Mouse (Mus musculus) B cell, adult 2 months (primary cell): Measurements from ENCODE around the gene Zfand3.

ENCODE experiments used
- DNase-seq, 2 experiments: peaks; one replicate each; pipeline ENCODE4 v3.0.0; 2022

The Zfand3 gene

DNA sequence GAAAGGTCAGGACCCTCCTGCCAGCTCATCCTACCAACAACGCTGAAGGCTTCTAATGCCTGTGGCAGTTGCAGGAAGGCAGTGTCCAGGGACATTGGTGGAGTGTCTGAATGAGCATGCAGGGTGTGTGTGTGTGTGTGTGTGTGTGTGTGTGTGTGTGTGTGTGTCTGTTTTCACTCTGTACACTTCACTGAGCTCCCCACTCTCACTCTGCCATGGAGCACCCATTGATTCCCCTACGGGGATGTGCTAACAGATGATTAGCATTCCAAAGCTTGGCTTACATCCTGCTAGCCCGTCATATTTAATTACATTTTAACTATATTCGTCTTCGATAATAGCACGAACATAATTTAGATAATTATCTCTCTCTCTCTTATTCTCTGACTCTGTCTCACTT lies 232.1 kb downstream of the Zfand3 start:
- DNase-seq = no peak

GRCm38 (mm10) chr17:30237600-30237999 lies 233.1 kb downstream of the Zfand3 start:
- DNase-seq = no peak

DNA sequence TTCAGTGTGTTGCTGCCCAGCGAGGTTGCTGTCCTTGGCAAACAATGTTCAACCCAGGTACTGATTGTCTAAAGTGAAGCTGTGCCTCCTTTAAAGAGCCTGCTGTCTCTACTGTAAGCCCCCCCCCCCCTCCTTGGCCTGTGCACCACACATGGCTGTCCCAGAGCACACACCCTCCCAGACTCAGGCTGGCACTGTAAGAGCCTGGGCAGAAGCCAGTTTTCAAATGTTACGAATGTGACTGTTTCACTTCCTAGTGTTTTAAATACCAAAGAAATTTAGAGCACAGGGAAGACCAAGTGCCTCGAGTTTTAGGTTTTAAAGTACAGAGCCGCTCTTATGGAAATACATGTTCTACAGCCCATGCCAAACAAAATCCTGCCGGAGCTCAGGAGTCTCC lies 234.9 kb downstream of the Zfand3 start:
- no peak for DNase-seq

DNA sequence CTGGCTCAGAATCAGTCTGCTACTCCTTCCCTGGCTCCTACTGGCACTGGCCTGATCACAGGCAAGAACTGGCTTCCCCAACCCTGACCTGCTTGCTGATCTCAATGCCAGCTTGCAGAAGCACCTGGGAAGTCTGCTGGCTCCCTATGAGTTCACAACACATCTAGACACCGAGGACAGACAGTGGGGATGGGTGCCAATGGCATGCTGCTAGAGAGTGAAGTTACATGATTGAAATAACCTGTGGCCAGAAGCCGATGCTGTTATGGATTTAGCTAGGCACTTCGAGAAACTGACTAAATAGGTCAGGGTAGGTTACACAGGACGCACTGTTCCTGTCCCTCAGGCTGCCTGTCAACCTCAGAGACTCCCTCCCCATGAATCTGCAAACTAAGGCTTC lies 236.1 kb downstream of the Zfand3 start:
- DNase-seq = no peak

GRCm38 (mm10) chr17:30241061-30241460 lies 236.5 kb downstream of the Zfand3 start:
- no peak for DNase-seq

- DNase-seq = no peak
Observed at GRCm38 (mm10) chr17:30241720-30242322, 237.3 kb downstream of the Zfand3 start.

DNA sequence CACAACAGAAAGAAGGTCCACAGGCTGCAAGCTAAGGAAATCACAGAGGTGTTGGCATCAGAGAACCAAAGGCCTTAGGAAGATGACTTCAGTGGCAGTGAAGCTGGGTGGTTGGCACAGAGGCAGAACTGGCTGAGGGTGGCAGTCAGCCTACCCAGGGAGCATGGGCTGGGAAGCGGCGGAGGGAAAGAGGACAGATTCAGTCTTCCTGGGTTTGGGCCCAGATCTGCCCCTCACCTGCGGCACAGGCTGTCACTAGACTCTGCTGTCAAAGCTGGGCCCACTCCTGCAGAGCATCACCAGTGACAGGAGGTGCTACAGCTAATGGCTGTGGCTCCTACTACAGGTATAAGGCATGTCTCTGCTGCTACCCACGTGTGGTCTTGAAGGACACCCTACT lies 238.1 kb downstream of the Zfand3 start:
- no peak for DNase-seq

DNA sequence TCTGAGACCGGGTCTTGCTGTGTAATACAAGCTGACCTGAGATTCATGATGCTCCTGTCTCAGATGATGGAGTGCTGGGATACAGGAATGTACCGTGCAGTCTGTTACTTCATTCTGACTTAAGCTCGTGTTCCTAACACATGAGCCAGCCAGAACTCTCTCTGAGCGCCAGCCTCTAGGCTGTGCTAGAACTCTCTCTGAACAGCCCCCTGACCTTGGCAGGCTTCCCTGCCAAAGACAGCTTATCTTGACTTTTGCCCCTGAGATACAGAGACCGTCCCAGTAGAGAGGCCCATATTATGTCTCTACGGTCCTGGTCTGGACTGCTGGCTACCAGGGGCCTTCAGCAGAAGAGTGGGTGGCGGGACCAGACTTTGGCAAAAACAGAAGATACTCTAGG lies 239.0 kb downstream of the Zfand3 start:
- no peak for DNase-seq

DNA sequence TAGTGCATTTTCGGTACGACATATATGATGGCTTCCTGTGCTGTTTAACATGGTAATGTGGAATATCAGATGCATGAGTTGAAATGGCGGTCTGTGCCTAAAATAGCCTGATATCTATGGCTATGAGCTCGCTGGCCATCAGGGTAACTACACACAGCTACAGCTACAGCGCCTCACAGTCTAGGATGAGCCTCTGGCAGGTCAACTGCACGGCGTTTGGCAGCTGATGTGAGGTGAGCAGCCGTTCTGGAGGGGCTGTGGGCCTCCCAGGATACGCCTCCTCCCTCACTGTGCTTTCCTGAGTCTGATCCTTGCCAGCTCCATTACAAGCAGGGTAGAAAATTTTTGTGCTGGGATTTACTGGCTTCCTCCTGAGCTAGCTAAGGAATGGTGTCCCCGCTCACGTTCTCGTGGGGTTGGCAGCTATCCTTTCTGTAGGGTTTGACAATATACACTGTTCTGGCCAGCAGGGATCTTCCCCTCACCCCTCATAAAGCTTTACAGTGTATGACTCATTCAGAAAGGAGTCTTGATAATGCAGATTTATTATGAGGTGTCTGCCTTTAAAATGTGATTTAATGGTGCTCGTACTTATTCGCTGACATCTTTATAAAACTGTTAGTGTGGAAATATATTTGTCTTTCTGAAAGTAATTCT lies 240.2 kb downstream of the Zfand3 start:
- no peak for DNase-seq

DNA sequence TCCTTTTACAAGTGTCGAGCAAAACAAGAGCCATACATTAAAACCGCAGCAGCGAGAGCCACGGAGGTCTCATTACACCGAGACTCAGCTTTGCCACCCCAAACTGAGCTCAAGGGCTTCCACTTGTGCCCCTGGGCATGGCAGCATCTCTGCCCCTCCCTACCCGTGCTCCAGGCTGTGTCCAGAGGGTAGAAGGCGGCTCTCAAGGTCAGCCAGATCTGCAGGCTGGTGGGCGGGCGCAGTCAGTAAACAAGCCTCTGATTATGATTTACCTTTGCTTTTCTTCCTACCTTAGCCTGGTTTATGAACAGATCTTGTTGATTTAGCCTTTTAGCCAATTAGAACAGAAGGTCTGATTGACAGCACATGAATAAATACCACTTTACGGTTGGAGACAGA lies 240.8 kb downstream of the Zfand3 start:
- DNase-seq = no peak

DNA sequence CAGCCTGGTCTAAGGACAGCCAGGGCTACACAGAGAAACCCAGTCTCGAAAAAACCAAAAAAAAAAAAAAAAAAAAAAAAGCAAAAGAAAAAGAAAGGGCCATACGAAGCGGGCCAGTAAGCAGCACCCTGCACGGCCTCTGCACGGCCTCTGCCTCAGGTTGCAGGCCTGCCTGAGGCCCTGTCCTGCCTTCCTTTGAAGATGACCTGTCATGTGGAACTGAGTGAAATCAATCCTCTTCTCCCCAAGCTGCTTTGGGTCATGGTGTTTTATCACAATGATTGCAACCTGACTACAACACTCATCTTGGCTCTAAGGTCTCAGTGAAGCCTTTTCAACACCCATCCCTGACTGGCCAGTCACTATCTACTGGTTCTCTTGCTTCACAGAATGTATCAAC lies 248.5 kb downstream of the Zfand3 start:
- no peak for DNase-seq

GRCm38 (mm10) chr17:30253924-30254323 lies 249.4 kb downstream of the Zfand3 start:
- DNase-seq = no peak

DNA sequence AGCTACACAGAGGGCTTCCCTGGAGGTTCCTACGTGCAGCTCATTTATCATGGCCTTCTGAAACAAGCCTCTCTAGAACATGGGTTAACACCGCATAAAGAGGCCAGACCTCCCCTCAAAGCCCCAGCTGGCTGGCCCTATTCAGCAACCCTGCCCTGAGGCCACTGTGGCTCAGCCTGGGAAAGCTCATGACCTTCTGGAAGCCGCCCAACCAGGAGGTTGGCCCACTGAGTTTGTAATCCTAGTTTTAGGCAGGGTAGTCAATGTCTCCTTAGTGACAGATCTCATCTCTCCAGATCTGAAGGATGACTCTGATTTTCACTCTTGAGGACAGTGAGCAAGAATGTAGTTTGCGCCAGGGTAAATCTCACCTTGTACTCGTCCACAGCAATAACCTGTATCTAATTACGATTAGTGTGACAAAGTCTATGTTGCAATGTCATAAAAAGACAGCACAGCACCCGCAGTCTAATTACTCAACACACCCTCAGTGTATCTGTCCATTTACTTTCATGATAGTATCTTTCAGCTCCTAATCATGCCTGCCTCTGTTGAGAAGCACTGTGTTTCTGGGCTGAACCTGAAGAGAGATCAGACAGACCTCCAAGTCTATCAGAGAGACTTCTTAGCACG lies 251.5 kb downstream of the Zfand3 start:
- DNase-seq = no peak

- no peak for DNase-seq
Observed at GRCm38 (mm10) chr17:30258480-30258879, 253.9 kb downstream of the Zfand3 start.

DNA sequence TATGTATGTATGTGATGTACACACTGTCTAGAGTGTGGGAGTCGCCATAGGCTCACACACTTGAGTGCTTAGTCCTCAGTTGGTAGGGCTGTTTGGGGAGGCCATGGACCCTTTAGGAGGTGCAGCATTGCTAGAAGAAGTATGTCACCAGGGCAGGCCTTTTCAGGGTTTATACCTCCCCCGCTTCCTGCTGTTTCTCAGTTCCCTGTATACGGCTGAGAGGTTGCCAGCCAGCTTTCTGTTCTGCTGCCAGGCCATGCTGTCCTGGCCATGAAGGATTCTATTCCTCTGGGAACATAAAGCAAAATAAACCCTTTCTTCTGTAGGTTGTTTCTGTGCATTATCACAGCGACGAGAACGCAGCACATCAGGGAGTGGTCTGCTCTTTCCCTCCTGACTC lies 255.4 kb downstream of the Zfand3 start:
- DNase-seq = no peak
